Mouse (Mus musculus): ENCODE measurements at regions not wholly inside any gene's neighbourhood (a gene's known extent, or its start where the extent isn't known, plus 50 kb on each side); places are given as distances from the start of the nearest gene placed in this dataset.

DNA sequence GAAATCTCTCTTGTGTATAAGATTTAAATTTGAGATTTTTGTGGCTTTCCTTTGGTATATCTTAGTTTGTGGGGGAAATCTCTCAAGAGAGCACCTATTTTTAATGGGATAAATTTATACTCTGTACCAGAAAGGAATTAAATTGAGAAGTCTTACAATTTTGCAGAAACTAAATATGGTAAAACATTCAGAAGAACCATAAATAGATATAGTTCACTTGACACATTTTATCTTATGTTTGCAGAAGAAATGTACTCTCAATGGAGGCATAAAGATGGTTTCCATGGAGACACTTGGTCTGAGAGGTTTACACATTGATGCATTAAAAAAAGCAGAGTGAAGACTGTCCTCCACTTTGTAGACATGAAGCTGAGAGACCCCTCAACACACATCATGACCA lies 86.9 kb downstream of the Ndufa10 start:
- DNase-seq (ENCODE audit: low spot score) = no peak

DNA sequence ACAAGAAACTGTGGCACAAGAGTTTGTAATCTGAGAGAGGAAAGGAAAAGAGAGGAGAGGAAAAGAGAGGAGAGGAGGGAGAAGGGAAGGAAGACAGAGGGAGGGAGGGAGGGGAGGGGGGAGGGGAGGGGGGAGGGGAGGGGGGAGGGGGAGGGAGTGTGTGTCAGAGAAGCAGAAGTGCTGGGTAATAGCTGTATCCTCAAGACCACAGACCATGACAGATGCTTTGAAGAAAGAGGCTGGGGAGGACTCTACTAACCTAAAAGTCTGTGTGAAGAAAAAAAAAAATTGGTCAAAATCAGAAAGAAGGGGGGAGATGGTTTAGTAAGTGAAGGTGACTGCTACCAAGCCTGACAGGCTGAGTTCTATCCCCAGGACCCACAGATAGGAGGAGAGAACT lies 88.7 kb downstream of the Ndufa10 start:
- no peak for DNase-seq (ENCODE audit: low spot score)

DNA sequence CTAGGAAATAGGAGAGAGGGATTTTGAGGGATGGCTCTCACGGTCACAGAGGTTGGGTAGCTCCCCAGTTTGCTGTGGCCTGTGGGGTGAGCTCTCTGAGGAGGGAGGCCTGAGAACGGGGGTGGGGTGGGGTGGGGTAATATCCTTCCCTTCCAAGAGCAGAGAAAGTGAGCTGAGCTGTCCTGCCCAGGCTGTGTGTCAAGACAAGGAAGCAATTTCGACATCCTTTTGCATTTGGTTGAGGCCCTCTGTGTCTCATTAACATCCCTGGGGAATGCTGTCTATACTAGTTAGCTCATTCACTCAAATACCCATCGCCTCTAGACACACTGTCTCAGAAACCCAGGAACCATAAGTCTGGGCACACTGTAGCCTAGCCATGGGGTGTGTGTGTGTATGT lies 89.9 kb downstream of the Ndufa10 start:
- DNase-seq (ENCODE audit: low spot score) = no peak

DNA sequence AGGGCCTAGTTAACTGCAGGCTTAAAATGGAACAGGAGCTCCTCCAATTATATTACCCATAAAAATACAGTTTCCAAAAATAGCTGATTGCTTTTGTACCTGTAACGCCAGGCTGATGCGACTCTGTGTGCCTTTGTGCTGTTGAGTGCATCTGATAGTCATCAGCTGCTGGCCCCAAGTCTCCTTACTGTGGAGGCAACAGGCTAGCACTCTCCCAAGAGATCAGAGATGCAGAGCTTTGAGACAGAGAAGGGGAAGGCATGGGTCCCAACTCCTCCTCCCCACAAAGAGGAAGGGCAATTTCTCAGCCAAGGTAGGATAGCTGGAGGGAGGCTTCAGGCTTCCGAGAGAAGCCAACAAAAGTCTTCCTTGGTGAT lies 94.2 kb downstream of the Ndufa10 start:
- no peak for DNase-seq (ENCODE audit: low spot score)

DNA sequence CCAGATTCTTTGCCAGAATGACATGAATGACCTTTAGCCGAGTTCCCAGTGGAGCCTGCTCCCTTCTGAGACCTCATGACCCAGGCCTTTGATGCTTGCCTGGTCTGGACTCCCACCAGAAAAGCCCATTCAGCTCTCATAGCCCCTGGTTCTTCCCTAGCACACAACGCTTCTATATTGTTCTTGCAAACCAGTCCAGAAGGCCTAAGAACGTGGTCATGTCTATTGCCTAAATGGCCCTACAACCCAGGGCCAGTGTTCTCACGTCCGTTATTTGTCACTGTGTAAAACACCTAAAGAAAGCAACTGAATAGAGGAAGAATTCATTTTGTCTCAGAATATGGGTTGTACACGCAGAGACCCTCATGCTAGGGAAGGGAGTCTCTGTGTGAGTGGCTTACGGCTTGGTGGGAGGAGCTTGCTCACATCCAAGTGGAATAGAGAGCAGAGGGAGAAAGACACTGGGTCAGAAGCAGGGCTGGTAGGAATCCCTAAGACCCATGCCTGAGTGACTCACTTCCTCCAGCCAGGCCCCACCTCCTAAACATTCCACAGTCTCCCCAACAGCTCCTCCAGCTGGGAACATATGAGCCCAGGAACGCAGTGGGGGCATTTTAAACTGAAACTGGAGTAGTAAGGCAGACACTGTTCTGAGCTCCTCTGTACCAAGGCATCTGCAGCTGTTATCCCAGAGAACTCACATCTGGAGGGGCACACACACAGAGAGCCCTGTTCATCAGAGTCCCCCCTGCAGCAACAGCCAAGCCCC lies 94.7 kb downstream of the Ndufa10 start:
- DNase-seq (ENCODE audit: low spot score) = peak; percentile 12

DNA sequence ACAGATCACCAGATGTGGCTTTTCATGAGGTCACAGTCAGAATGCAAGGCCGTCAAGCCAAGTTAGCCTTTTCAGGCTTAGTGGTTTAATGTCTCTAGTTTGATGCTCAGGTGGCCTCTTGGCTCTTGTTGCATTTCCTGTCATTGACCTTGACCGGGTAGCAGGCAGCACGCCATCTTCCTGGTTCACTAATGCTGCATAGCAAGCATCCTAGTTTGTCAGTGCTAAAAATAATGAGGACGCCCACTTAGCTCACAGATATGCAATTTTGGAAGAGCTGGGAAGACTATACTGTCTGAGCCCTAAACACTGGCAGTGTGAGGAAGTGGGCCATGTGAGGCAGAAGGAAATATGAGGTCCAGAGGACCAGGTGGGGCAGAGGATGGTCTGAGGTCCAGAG lies 97.2 kb downstream of the Ndufa10 start:
- no peak for DNase-seq (ENCODE audit: low spot score)

DNA sequence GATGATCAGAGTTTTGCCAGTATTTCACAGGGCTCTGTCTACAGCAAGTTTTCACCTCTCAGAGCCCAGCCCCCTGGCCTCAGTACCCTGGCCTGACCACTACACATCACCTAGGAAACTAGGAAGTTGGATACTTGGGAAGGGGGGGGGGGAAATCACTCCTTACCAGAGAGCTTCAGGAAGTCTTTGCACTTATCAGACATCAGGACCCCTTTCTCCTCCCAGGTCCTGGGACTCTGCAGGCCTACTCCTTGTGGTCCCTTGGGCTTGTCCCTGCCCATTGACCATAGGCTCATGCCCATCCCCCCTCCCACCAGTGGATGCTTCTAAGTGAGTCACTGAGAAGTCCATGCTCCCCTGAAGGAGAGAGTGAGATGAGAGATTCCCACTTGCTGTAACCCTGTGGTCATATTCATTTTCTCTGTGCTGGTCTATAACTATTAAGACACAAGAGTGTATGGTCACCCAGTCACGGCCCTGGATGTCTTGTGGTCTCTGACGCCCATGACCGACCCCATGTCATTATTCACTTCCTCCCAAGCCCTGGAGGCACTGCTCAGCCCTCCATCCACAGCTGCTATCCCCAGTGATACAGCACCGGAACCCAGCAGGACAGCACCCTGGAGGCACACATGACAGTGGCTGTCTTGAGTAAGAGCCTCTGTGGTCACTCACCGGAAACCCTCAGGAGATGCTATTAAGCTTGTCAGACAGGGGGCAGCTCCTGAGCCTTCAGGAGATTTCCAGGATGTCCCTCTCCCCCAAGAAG lies 101.3 kb downstream of the Ndufa10 start:
- DNase-seq (ENCODE audit: low spot score) = no peak

DNA sequence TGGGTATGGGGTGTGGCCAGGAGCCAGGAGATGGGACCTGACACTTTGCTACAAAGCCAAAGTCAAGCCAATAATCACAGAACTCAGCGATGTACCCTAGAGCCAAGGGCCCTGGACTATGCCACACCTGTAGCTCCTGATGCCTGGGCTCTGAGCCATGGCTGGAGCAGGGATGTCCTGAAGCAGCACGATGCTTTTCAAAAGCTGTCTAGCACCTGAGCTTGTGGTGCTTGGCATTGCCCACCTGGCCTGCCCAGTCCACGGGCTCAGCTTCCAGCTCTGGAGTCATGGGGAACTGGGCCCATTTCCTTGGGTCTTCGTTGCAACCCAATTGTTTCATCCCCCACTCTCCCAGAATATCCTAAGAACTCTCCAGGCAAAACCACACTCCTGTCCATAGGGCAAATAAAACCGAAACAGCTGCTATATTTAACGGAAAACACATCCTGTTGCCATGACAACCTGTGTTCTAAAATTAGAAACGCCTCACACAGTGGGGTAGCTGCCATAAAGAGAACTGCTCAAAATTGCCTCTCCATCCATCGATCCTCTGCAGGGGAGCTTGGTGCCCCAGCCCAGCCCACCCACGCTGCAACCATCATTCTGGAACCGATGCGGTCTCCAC lies 102.2 kb downstream of the Ndufa10 start:
- DNase-seq (ENCODE audit: low spot score) = peak; percentile 40

DNA sequence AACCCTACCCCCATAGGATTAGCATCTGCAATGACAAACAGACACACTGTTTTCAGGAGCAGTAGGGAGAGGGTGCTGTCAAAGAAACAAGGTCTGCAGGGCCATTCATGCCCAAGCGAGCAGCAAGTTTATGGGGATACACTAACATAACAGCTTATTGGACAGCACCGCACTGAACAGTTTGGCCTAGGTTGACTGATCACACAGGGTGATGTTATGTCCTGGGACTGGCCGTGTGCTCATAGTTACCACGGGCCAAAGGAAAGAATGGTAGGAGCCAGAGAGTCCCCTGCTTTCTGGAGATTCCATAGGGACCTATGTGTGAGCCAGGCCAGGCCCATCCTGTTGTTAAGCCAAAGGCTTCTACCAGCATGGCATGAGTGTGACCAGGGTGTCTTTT lies 102.8 kb downstream of the Ndufa10 start:
- no peak for DNase-seq (ENCODE audit: low spot score)

DNA sequence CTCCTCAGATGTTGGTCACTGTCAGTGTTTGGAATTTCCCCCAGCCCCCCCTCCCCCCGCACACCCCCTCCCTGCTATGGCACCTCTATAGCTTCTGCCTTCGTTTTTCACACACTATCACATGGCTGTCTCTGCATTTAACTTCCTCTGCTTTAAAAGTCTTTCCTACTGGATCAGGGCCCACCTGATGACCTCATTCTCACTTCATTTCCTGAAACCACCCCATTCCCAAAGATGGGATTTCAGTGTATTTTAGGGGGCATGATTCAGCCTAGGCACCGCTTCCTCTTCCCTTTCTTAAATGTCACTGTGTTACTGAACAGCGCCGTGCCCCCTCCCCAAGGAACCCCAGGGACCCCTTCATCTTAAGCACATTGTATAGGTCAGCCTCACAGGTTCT lies 103.7 kb downstream of the Ndufa10 start:
- DNase-seq (ENCODE audit: low spot score) = no peak

DNA sequence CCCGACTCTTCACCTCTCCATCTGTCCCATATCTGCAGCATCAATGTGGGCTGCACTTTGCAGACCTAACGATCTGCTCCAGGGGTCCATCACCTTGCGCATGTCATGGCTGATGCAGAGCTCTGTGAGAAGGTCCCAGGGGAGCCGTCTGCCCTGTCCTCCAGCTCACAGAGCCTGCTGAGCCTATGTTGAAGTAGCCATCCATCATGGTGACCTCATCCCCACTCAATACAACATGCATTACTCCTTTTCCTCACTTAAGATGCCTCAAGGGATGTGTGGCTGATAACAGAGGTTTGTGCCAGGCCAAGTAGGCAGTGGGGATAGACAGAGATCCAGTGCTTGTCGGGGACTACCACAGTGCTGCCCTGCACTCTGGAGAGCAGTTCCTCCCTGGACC lies 107.4 kb downstream of the Ndufa10 start:
- DNase-seq (ENCODE audit: low spot score) = peak; percentile 38

DNA sequence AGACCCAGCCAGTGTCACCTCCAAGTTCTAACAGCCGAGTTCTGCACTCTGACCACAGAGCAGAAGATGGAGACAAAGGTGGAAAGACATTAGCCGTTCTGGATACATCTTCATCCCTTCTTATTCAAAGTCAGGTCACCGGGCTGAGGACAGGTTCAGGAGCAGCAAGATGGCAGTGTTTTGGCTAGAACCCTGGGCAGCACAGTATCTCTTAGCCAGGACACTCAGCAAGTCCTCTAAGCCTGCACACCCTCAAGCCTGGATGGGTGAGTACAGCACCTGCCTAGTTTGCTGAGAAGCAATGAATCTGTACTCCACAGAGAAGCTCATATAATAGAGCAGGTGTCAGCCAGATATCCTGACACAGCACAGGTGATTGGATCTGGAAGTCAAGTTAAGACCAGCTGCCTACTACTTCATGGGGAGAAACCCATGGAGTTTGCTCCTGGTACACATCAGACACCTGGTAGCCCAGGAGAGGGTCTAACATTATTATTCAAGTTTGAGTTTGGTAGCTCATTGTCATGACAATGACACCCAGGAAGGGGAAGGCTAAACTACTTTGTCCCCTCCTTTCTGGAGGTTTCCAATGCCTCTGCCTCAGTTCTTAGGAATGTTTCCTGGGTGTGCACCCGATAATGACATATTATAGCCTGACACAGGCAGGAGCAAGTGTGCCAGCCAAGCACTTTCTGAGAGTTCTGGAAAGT lies 108.1 kb downstream of the Ndufa10 start:
- no peak for DNase-seq (ENCODE audit: low spot score)

DNA sequence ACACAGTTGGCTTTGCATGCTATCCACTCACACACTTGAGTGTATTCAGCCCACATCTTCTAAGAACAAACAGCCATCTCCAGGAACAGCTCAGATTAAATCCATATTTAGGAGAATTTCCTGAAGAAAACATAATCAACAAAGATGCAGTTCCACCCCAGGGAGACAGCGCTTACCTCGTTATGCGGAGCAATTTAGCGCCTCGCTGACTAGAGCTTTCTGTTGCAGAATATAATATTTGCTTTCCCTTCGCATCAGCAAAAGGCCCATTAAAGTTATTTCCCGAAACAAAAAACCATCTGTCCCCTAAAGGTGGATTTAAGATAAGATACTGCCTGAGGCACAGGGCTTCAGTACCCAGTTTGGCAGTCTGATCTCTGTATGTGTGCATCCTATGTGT lies 112.0 kb downstream of the Ndufa10 start:
- no peak for DNase-seq (ENCODE audit: low spot score)

DNA sequence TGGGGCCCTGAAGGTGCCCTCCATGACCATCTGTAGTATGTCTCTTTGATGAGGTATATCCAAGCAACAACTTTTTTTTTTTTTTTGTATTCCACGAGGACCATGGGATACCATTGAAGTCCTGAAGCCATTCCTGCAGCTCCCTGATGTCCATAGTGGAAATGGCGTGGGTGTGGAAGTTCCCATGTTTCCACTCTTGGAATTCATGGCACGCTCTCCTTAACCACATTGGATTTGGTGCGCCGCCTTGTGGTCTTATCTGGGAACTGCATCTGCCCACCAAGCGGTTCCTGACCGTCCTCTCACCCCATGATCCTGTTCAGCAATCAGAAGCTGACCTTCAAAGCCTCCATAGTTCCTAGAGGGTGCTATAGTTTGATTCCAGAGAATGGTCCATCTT lies 113.4 kb downstream of the Ndufa10 start:
- DNase-seq (ENCODE audit: low spot score) = peak; percentile 52

DNA sequence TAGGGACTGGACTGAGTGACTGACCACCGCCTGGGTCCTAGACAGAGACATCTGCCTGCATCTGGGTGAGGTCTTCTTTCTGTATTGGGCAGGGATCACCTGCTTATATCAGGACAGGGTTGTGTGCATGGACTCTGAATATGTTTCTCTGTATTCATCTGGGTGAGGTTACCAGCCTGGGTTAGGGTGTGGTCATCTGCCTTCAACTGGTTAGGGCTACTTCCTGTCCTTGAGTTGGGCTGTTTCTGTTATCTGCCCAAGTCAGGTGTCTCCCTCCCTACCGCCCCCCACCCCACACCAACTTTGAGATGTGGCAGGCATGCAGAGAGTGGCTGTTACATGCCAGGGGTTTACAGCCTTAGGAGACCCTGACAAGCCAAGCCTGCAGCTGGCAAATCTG lies 114.2 kb downstream of the Ndufa10 start:
- DNase-seq (ENCODE audit: low spot score) = no peak

DNA sequence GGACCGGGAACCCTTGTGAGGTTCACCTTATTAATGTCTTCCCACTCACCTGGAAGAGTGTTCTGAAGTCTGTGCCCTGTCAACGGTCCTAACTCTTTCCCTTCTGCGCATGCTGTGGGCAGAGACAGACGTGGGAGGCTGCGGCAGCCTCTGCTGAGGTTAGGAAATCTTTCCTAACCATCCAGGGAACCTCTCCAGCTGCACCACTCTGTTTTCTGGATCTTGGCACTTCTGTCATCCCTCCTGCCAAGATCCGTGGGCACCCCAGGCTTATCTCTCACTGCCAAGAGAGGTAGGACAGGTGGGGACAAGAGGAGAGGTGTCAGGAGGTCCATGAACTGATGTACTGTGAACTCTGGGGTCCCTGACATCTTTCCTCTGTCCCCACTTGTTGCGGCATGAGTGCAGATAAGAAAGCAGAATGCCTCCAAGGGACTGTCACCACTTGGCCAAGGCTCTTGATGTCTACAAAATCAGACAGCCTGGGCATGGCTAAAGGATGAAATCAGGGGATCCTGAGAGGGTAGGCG lies 114.8 kb downstream of the Ndufa10 start:
- no peak for DNase-seq (ENCODE audit: low spot score)

DNA sequence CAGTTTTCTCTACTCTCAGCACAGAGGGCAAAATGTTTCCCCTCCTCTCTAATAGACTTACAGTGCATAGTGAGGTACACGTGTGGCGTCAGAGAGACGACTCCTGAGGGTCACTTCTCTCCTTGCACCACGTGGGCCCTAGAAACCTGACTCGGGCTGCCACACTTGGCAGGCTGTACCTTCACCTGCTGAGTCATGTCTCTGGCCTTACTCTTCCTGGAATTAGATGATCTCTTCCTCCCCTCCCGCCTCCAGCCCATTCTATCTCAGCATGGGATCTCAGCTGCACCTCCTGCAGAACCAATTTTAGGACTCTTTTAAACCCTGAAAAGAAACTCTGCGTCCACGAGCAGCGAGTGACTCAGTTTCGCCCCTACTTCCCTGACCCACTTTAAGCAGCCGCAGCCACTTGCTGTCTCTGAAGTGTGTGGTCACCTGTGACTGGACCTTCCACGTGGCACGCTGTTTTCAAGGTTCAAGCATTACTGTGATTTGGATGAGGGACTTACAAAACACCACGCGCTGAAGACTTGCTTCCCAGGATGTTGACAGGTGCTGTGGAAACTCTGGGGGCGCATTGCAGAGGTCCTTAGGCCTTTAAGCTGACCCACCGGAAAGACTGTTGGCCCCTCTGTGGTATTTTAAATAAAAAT lies 125.2 kb downstream of the Ndufa10 start:
- DNase-seq (ENCODE audit: low spot score) = peak; percentile 16

DNA sequence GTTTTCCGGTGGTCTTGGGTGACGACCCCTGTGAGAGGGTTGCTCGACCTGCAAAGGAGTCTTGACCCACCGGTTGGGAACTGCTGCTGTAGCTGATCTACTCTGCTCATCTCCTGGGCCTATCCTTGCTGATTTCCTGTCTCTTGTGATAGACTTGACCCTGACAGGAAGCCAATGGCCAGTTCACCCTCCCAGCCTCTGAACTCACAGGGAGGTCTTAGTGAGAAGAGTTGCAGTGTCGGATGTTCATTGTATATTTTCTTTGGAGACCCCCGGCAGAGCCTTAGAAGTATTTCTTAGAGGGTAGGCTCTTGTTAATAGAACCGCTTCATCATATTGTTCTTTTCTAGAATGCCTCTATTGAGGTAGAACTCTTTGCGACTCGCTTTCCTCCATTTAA lies 126.0 kb downstream of the Ndufa10 start:
- no peak for DNase-seq (ENCODE audit: low spot score)

DNA sequence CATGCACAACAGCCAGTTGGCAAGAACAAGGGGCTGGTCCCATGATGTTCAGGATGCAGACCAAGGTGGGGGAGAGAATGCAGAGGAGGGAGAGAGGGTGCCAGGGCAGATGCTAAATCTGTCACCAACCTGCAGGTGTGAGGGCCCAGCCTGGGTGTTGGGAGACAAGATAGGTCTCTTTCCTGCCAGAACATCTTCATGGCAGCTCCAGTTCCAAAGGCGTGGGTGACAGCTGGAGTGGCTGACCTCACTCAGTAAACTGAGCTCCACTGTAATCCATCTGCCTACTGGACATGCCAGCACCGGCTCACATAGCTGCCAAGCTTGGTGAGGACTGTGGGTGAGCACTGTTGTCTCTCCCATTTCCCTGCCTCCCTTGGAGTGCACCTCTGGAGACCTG lies 129.9 kb downstream of the Ndufa10 start:
- no peak for DNase-seq (ENCODE audit: low spot score)

DNA sequence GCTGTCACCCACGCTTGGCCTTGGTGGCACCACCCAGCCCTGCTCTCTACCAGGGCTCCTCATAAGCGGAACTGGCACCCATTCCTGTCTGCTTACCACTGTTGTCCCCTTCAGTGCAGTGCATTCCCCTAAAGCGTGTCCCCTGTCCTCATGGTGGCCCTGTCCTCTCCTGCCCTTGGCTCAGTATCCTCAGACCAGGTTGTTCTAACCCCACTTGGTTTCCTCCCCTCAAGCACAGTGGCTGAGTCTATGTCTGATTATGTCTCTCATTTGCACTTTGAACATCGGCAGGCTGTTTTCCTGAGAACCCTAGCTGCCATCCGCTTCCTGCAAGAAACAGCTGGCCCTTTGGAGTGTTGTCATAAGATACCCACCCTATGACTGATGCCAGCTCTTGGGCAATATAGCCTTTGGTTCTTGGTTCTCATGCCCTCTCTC lies 130.5 kb downstream of the Ndufa10 start:
- no peak for DNase-seq (ENCODE audit: low spot score)

DNA sequence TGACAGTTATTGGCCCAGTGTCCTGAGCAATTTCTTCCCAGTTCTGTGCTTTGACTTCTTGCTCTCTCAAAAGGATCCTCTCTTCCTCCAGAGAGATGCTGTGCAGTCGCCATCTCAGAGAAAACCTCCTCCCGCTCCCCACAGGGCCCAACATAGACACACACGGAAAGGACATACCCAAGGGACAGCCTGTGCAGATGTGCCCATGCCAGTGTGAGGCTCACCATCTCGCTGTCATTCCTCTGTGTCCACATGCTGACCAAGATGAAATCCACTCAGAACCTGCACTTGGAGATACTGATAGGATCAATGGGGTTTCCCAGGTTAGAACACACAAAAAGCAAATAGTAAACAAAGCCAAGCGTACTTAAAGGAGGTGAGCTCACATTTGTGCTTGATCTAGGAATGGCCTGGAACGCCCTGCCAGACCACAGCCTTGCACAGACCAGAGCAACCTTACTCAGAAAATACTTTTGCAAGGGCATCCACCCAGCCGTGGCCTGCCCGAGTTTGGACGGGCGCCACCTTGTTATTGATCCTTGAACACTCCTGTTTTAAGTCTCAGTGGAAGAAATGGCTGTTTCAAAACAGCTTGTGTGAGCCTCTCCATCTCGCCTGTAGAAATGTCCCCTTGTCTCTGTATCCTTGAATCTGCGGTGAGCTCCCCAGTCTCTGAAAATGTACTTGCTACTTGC lies 131.7 kb downstream of the Ndufa10 start:
- peak; percentile 12 for DNase-seq (ENCODE audit: low spot score)
